Mouse (Mus musculus) spleen, adult 2 months (tissue): ENCODE results near the gene Cyp46a1.

ENCODE experiments used
- CTCF ChIP-seq: fragments of 200-500 bp; IDR thresholded peaks from 2 replicates; pipeline ENCODE4 v1.5.1; 2011; ENCODE audit warnings: mild to moderate bottlenecking, inconsistent platforms; ENCODE audit not compliant: insufficient read depth, insufficient read length, insufficient replicate concordance; ENCODE audit errors: extremely low read depth
- POLR2A ChIP-seq: fragments of 200-500 bp; IDR thresholded peaks from 2 replicates; pipeline ENCODE4 v1.6.1; 2011; ENCODE audit warnings: low read depth, low read length, inconsistent platforms

- TF ChIP-seq CTCF: no peak
- TF ChIP-seq POLR2A: no peak
Measured at GRCm38 (mm10) chr12:108394534-108395284, 60.5 kb downstream of the Cyp46a1 start.
